Mouse (Mus musculus) liver, embryonic 14.5 days (tissue): Measurements from ENCODE around the gene Dpp3.

Experiments
- CTCF ChIP-seq: IDR thresholded peaks from 2 replicates; pipeline ENCODE4 v1.5.1; 2016; ENCODE audit warnings: antibody characterized with exemption, low read depth, control low read depth
- EP300 ChIP-seq: IDR thresholded peaks from 2 replicates; pipeline ENCODE4 v1.6.1; 2016; ENCODE audit warnings: antibody characterized with exemption, low read depth

GRCm38 (mm10) chr19:4898972-4899371, 29.1 kb downstream of the Dpp3 start:
- TF ChIP-seq CTCF: no peak
- TF ChIP-seq EP300: no peak
